Mouse (Mus musculus) brown adipose tissue, adult 24 weeks (tissue): ENCODE results near the gene Coasy. TPM values are rescaled to one million over a fixed set of nuclear protein-coding genes. Genes with fewer than 3 reads are reported as not detected.

ENCODE experiments used
- H3K27ac ChIP-seq: fragments of 200-500 bp; replicated peaks from 2 replicates; pipeline ENCODE4 v1.5.1; 2012; ENCODE audit warnings: low read depth, mild to moderate bottlenecking, low read length
- H3K4me1 ChIP-seq: fragments of 200-500 bp; 2 replicates; pipeline ENCODE4 v1.6.1; 2012; ENCODE audit warnings: low read length, mixed read lengths; ENCODE audit not compliant: control insufficient read depth, insufficient read depth, insufficient read length
- H3K4me3 ChIP-seq: fragments of 200-500 bp; 2 replicates; pipeline ENCODE4 v1.5.1; 2012; ENCODE audit warnings: low read depth, mild to moderate bottlenecking, low read length, moderate library complexity; ENCODE audit not compliant: insufficient read depth
- polyA plus RNA-seq: library from polyadenylated mRNA; stranded (reverse); fragments of >200 nt; gene quantifications from 2 replicates; pipeline ENCODE4 v1.2.4, GENCODE M21; 2012; ENCODE audit not compliant: missing spikeins, insufficient read depth, insufficient read length

Coasy gene
- polyA plus RNA-seq, 1 experiment, result 102 TPM

GRCm38 (mm10) chr11:101071810-101072428 is 10.4 kb upstream of the Coasy start:
- Histone ChIP-seq H3K4me1 (no peaks in the 10 kb centered on the region), H3K4me3 (no peak overlapping the region), H3K27ac (no peak overlapping the region)

DNA sequence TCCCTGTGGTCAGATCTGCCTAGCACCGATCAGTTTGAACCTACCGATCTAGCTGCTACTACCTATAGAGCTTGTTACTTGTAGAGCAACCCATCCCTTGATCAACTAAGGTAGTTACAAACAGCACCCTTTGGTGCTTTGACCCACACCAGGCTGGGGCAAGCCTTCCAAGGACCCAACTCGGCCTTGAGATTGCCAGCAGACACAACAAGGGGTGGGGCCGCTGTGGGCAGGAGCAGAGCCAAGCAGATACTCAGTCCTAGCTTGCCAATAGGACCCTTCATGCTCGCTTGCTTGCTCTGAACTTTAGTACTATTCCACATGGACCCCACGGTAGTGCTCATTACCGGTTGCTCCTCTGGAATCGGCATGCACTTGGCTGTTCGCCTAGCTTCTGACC is 4.2 kb upstream of the Coasy start, which contains the start of gene Hsd17b1:
Gene Hsd17b1 (plus strand): TSS at position 291 of the 400 bp plus-strand sequence.
- Histone ChIP-seq H3K27ac (no peak within 1 kb of the TSS), H3K4me3 (no peak within 1 kb of the TSS), H3K4me1 (no peaks in the 10 kb centered on the region)

GRCm38 (mm10) chr11:101079746-101080145 is 2.6 kb upstream of the Coasy start:
- no peak overlapping the region for H3K4me3 ChIP-seq
- no peaks in the 10 kb centered on the region for H3K4me1 ChIP-seq
- H3K27ac ChIP-seq, result no peak overlapping the region

DNA sequence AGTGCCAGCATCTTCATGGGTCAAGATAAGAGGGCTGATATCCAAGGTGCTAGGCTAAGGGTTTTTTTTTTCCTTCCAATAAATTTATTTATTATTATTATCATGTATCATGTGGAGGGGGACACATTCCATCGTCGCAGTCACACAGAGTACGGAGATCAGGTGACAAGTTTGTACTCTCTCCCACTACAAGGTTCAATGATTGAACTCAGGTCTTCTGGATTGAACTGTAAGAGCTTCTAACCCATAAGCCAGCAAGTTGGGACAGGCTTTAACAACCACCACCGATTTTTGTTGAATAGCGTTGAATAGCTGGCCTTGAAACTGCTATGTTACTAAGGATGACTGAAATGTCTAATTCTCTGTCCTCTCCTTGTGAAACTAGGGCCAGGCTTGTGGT is 1.9 kb upstream of the Coasy start:
- Histone ChIP-seq H3K4me1 (no peaks in the 10 kb centered on the region), H3K27ac (no peak overlapping the region), H3K4me3 (no peak overlapping the region)

DNA sequence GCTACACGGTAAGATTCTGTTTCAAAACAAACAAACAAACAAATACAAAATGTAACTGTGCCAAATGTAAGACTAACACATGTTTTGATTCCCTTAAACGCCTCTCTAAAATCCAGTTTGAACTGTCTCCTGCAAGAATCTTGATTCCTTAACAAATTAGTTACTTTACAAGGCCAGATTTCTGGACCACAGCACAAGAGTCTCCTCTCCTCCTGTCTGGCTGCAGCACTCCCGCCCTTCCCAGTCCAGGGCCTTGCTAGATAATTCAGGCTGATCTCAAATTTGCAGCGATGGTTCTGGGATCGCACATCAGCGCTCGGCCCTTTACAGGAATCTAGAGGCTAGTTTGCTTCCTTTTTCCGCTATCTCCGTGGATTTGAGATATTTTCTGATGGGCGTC is 706 bp upstream of the Coasy start:
- Histone ChIP-seq H3K4me1 (no peaks in the 10 kb centered on the region), H3K4me3 (peak overlapping the region; percentile 60), H3K27ac (peak overlapping the region; percentile 63)

GRCm38 (mm10) chr11:101083083-101083697 is 825 bp downstream of the Coasy start:
- peak overlapping the region; percentile 86 for H3K4me3 ChIP-seq
- H3K4me1 ChIP-seq, result peaks cover 4% of the 10 kb centered on the region; the same call in 1 of the 2 replicates

GRCm38 (mm10) chr11:101084246-101084645 is 1.9 kb downstream of the Coasy start:
- Histone ChIP-seq H3K27ac (no peak overlapping the region), H3K4me3 (no peak overlapping the region), H3K4me1 (peaks cover 5% of the 10 kb centered on the region)

More at GRCm38 (mm10) chr11:101083083-101083697, 825 bp downstream of the Coasy start:
- H3K27ac ChIP-seq, result peak overlapping the region; percentile 79

- Histone ChIP-seq H3K4me1 (peaks cover 10% of the 10 kb centered on the region), H3K27ac (no peak overlapping the region), H3K4me3 (no peak overlapping the region)
Observed at GRCm38 (mm10) chr11:101084811-101085210, 2.4 kb downstream of the Coasy start.

- H3K27ac ChIP-seq, result no peak overlapping the region
- no peak overlapping the region for H3K4me3 ChIP-seq
- H3K4me1 ChIP-seq, result peaks cover 10% of the 10 kb centered on the region
Observed at GRCm38 (mm10) chr11:101085617-101086322, 3.4 kb downstream of the Coasy start.

DNA sequence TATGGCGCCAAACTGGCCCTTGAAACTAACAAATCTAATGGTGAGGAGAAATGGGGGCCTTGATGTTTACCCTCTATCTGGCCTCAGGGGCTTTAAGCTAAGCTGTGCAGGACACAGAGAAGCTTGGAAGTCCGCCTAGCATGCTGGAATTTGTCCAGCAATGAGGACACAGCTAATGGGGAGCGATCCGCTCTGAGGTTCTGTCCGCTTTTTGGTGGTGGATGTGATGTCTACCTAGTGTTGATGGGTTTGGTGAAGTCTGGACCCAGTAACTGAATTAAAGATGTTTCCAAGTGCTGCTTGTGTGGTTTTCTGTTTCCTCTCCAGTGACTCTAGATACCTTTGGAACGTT is 3.9 kb downstream of the Coasy start:
- Histone ChIP-seq H3K4me1 (peaks cover 10% of the 10 kb centered on the region), H3K4me3 (no peak overlapping the region), H3K27ac (no peak overlapping the region)

- peak within 1 kb of the TSS; percentile 66 for H3K4me3 ChIP-seq
- H3K4me1 ChIP-seq, result peaks cover 10% of the 10 kb centered on the region
- H3K27ac ChIP-seq, result peak within 1 kb of the TSS; percentile 50
Observed at GRCm38 (mm10) chr11:101086756-101087681, 4.7 kb downstream of the Coasy start, which contains the start of gene Mlx. Gene Mlx (plus strand): TSS chr11:101087277.

GRCm38 (mm10) chr11:101087682-101088055 is 5.3 kb downstream of the Coasy start:
- Histone ChIP-seq H3K27ac (peak overlapping the region; percentile 35), H3K4me1 (peaks cover 10% of the 10 kb centered on the region), H3K4me3 (peak overlapping the region; percentile 66)

- Histone ChIP-seq H3K4me3 (no peak overlapping the region), H3K4me1 (peaks cover 10% of the 10 kb centered on the region), H3K27ac (peak overlapping the region; percentile 59)
Observed at GRCm38 (mm10) chr11:101089931-101090330, 7.6 kb downstream of the Coasy start.

GRCm38 (mm10) chr11:101094930-101095313 is 12.6 kb downstream of the Coasy start:
- no peak overlapping the region for H3K27ac ChIP-seq
- H3K4me3 ChIP-seq, result peak overlapping the region; percentile 56
- H3K4me1 ChIP-seq, result no peaks in the 10 kb centered on the region
